Mouse (Mus musculus) testis, adult 2 months (tissue): ENCODE data around the gene Reep6.

Experiments used
- CTCF ChIP-seq: fragments of 200-500 bp; IDR thresholded peaks from 2 replicates; pipeline ENCODE4 v1.5.1; 2012; ENCODE audit warnings: low read depth, mild to moderate bottlenecking, inconsistent platforms, low read length, moderate library complexity; ENCODE audit not compliant: control insufficient read depth, insufficient read depth, insufficient replicate concordance
- POLR2A ChIP-seq: fragments of 200-500 bp; IDR thresholded peaks from 2 replicates; pipeline ENCODE4 v1.6.1; 2012; ENCODE audit warnings: low read depth, mild to moderate bottlenecking, inconsistent platforms, low read length, moderate library complexity; ENCODE audit not compliant: control insufficient read depth

- TF ChIP-seq CTCF (no peak), POLR2A (no peak)
Measured at GRCm38 (mm10) chr10:80341026-80341425, 11.3 kb downstream of the Reep6 start.
